Mouse (Mus musculus) left cerebral cortex, adult 18-20 months (tissue): ENCODE results near the gene Rhox2a. TPM values are rescaled to one million over a fixed set of nuclear protein-coding genes. Genes with fewer than 3 reads are reported as not detected.
"Not testable (repeated sequence)": the region's sequence is repeated elsewhere in the genome, so short reads cannot be mapped to it uniquely, and the experiment has no call there.

ENCODE experiments used
- DNase-seq, 2 experiments: peaks; one replicate each; pipeline ENCODE4 v3.0.0; 2021 to 2022; ENCODE audit warnings: low spot score in 2 of 2, mixed read lengths in 1 of 2
- long read RNA-seq, 2 experiments: library from polyadenylated mRNA; stranded (forward); transcript quantifications; one replicate each; pipeline ENCODE4 v2.0.0; 2021
- total RNA-seq, 2 experiments: library from RNA; stranded (reverse); gene quantifications; 2 replicates each; pipeline ENCODE4 v1.2.3; 2021

Rhox2a gene
- total RNA-seq, result not detected
- long read RNA-seq, experiment 1, result 0 reads
- long read RNA-seq, experiment 2, result 0 reads

DNA sequence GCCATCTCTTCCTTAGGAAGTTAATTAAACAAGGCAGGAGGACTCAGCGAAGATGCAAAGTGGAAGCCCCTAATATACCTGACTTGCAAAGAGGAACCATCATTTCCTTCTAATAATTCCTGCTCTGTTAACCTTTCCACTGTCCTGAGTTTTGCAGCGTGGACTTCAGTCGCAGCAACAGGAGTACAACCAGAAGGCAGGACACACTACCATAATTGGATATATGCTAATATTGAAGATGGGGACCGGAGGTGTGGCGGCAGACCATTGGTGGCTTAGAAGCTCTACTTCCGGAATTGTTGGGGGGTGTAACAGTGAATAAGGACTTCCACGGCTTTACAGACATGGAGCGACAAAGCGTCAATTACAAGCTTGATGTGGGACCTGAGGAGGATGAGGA is at the start of gene Rhox2a:
Gene Rhox2a, plus strand, starts transcription at position 301 of the 400 bp plus-strand sequence.
- DNase-seq, result not testable (repeated sequence)

DNA sequence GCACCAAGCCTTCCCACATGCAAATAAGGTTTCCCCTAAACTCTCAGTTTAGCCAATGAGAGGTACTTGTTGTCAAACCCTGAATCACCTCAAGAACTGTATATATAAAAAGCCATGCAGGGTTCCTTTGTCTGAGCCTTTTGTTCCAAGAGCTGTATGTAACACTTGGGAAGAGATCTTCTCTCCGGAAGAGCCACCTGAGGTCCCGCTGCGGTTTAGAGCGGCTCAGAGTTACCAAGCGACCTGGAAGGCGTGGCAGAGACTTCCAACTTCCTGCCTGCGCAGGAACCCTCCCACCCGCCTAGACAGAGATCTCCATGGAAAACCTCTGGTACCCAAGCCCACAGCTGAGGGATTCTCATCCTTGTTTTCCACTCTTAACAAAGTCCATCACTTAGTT is 46.1 kb upstream of the Rhox2a start:
- no peak for DNase-seq

GRCm38 (mm10) chrX:37210941-37211340 is 33.8 kb upstream of the Rhox2a start, which contains the start of gene Gm9:
Gene Gm9 (minus strand): TSS chrX:37211041.
- no peak for DNase-seq

- DNase-seq, result not testable (repeated sequence)
Observed at GRCm38 (mm10) chrX:37222158-37222557, 22.6 kb upstream of the Rhox2a start, which contains the start of gene Rhox1. Gene Rhox1 (minus strand): TSS chrX:37222258.

GRCm38 (mm10) chrX:37249619-37250018 is 4.8 kb downstream of the Rhox2a start, which contains the start of gene Rhox3a:
Gene Rhox3a (plus strand): TSS chrX:37249919.
- not testable (repeated sequence) for DNase-seq

- not testable (repeated sequence) for DNase-seq
Observed at GRCm38 (mm10) chrX:37265038-37265437, 20.3 kb downstream of the Rhox2a start, which contains the start of gene Rhox4a. Gene Rhox4a (plus strand): TSS chrX:37265338.

Other genes starting within 250 kb of the Rhox2a start
- not detected for gene Sowahd, start 196.1 kb upstream of the Rhox2a start, total RNA-seq
- gene Rpl39, start 159.6 kb upstream of the Rhox2a start, total RNA-seq, result 100 to 1,000 TPM; 274 to 295 TPM
- gene Upf3b, start 134.7 kb upstream of the Rhox2a start, total RNA-seq, result 10 to 100 TPM; 17.4 to 18.1 TPM
- 10 to 100 TPM; 11.9 to 14.1 TPM for gene Nkap, start 118.2 kb upstream of the Rhox2a start, total RNA-seq
- not detected for gene Akap14, start 76.1 kb upstream of the Rhox2a start, total RNA-seq
- 100 to 1,000 TPM; 189 to 199 TPM for gene Ndufa1, start 53.8 kb upstream of the Rhox2a start, total RNA-seq
- gene Rnf113a1, start 53.7 kb upstream of the Rhox2a start, total RNA-seq, result 1 to 10 TPM; 7.5 to 8.7 TPM
- not detected for gene Gm9, start 33.9 kb upstream of the Rhox2a start, total RNA-seq
- not detected for gene Rhox1, start 22.7 kb upstream of the Rhox2a start, total RNA-seq
- not detected for gene Rhox3a, start 4.9 kb downstream of the Rhox2a start, total RNA-seq
- gene Rhox4a, start 20.4 kb downstream of the Rhox2a start, total RNA-seq, result not detected
- gene Rhox3a2, start 135.1 kb downstream of the Rhox2a start, total RNA-seq, result not detected
- gene Rhox4a2, start 145.9 kb downstream of the Rhox2a start, total RNA-seq, result not detected
- gene Rhox2b, start 167.1 kb downstream of the Rhox2a start, total RNA-seq, result not detected
- gene Rhox4b, start 187.5 kb downstream of the Rhox2a start, total RNA-seq, result not detected
- gene Rhox2c, start 208.7 kb downstream of the Rhox2a start, total RNA-seq, result not detected
- not detected for gene Rhox3c, start 213.6 kb downstream of the Rhox2a start, total RNA-seq
- not detected for gene Rhox4c, start 235.4 kb downstream of the Rhox2a start, total RNA-seq
- gene Rhox2d, start 248.5 kb downstream of the Rhox2a start, total RNA-seq, result not detected